Mouse (Mus musculus): ENCODE results near the gene Gm8879. TPM values are rescaled to one million over a fixed set of nuclear protein-coding genes. Genes with fewer than 3 reads are reported as not detected.
"Not testable (repeated sequence)": the region's sequence is repeated elsewhere in the genome, so short reads cannot be mapped to it uniquely, and the experiment has no call there.

Gene Gm8879
- total RNA-seq (2021): not detected
- long read RNA-seq, experiment 1: 0 reads
- long read RNA-seq, experiment 2: 0 reads

DNA sequence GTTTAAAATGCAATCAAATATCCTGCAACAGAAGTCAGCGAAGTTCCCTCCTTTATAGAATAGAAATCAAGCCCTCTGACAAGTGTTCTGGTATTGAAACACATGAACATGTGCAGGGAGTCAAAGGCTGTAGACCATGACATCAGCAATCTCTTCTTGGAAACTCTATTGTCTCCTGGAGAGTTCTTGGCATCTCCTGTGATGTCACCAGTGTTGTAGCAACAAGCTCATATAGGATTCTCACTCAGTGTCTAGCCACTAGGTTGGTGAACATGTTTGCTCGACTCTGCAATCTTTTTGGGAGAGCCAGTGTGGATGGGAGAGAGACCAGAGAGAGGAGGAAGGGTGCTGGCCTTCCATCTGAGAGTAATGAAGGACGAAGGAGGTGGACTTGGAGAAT, at the start of gene Gm8879:
TSS of gene Gm8879 (plus strand) at position 301 of the 400 bp plus-strand sequence.
- not testable (repeated sequence) for DNase-seq

DNA sequence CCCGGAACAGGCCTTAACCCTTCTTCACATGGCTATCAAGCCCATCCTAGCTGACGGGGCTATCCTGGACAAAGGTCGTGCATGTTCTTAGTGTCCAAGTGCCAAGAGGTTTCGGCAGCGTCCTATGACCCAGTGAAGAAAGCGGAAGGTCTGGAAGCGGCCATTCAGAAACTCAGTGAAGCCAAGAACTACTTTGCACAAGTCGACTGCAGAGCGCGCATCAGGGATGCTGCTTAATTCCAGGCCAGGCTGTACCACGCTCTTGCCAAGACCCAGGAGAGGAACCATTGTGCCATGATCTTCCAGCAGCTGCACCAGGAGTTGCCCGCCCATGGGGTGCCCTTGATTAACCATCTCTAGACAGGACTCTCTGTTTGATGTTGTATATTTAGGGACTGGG, 10.6 kb downstream of the Gm8879 start:
- DNase-seq: peak in 1 of 2 experiments; percentile 0

Other genes starting within 250 kb of the Gm8879 start
- not detected for gene Gm8871, start 179.8 kb upstream of the Gm8879 start, total RNA-seq (2021)
- not detected for gene Gm8857, start 179.8 kb upstream of the Gm8879 start, total RNA-seq (2021)
- gene Gm5861, start 55.4 kb downstream of the Gm8879 start, total RNA-seq (2021): not detected
- gene Gm8890, start 128.4 kb downstream of the Gm8879 start, total RNA-seq (2021): not detected
- gene Speer1, start 213.9 kb downstream of the Gm8879 start, total RNA-seq (2021): not detected

Data from heart, adult 18-20 months (tissue).